Mouse (Mus musculus) cerebellum, adult 9-10 months (tissue): ENCODE results near the gene Capzb.

Experiments used
- DNase-seq: peaks from one replicate; pipeline ENCODE4 v3.0.0; 2022

Gene Capzb

GRCm38 (mm10) chr4:139192499-139193175 is at the start of gene Capzb:
TSS of gene Capzb (plus strand) at chr4:139192899.
- DNase-seq = peak; percentile 94

- DNase-seq = no peak
These were observed 49.7 kb upstream of the Capzb start for GRCm38 (mm10) chr4:139142985-139143384.

- DNase-seq = no peak
These were observed 48.1 kb upstream of the Capzb start for GRCm38 (mm10) chr4:139144577-139144976.

- DNase-seq = no peak
These were observed 47.5 kb upstream of the Capzb start for GRCm38 (mm10) chr4:139145156-139145555.

DNA sequence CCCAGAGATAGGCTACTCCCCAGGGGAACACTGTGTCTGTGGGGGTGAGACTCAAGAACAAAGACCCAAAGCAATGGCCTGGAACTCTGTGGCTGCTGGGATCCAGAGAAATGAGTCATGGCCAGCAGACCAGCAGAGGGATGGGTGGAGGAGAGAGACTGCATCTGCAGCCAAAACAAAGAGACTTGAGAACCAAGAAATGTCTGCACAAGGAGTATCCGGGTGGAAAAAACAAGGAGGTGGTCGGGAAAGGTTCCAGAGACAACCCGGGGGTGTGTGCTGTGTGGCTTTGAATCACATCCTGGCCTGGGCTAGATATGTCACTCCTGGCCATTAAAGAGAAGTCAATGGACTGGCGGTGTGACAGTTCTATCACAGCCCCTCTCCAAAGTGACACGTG is 45.9 kb upstream of the Capzb start:
- no peak for DNase-seq

DNA sequence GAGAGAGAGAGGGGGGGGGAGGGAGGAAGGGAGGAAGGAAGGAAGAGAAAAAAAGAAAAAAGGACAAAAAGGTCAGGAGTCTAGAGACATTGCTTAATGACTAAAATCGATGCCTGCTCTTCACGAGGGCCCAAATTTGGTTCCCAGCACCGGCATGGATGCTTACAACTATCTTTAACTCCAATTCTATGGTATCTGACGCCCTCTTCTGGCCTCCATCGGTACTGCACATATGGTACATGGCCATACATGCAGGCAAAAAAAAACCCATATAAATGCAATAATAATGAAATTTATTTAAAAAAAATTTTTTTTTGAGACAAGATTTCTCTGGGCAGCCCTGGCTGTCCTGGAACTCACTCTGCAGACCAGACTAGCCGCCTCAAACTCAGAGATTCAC is 41.3 kb upstream of the Capzb start:
- DNase-seq = no peak

- no peak for DNase-seq
These were observed 38.0 kb upstream of the Capzb start for GRCm38 (mm10) chr4:139154576-139155307.

DNA sequence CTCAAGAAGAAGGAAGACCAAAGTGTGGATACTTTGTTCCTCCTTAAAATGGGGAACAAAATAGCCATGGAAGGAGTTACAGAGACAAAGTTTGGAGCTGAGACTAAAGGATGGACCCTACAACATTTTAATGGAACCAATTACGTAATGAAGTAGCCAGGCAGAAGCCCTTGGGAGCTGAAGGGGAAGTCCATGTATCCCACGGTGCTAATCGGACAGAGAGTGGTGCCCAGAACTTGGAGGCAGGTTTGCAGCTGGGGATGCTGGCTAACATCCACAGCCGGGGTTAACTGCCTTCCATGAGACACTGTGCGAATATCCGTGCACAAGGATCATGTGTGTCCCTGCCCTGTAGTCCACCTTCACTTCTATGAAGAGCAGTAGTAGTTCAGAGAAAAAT is 36.2 kb upstream of the Capzb start:
- DNase-seq = no peak

DNA sequence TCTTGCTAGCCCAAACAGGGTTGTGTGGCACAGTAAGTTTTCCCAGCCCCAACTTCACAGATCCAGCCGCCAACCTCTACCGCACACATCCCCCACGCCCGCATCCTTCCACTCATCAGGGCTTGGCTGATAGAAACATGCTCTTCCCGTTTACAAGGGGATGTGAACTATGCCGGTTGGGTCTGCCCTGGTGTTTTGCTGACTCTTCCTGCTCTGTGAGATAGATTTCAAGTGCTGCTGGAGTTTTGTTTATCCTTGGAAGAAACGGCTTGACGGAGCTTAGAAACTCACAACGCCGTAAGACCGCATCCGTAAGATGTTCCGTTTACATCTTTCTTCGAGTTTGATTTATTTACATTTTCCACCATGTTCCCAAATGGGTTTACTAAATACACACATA is 34.3 kb upstream of the Capzb start:
- no peak for DNase-seq

DNA sequence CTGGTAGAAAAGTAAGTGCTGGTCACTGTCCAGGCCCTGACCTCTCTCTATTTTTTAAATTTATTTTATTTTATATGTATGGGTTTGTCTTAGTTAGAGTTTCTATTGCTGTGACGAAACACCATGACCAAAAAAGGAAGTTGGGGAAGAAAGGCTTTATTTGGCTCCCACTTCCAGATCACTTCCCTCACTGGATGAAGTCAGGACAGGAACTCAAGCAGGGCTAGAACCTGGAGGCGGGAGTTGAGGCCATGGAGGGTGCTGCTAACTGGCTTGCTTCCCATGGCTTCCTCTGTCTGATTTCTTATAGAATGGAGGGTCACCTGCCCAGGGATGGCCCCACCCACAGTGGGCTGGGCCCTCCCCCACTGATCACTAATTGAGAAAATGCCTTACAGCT is 31.6 kb upstream of the Capzb start:
- no peak for DNase-seq

GRCm38 (mm10) chr4:139164082-139164481 is 28.6 kb upstream of the Capzb start:
- no peak for DNase-seq

DNA sequence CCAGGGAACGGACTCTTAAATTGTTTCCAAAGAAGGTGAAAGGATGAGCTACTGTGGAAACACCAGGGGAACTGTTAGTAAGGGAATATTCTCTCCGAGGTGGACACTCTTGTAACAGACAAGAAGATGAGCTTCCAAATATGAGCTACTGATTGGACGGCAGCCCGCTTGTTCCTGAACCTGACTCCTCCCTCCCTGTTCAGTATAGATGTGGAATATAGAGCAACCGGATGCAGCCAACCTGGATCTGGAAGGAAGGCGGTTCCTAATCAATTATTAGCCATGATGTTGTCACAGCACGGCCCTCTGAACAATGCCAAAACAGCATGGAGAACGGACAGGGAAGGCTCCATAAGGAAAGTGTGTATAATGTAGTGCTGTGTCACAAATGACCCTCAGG is 27.4 kb upstream of the Capzb start:
- DNase-seq = no peak

DNA sequence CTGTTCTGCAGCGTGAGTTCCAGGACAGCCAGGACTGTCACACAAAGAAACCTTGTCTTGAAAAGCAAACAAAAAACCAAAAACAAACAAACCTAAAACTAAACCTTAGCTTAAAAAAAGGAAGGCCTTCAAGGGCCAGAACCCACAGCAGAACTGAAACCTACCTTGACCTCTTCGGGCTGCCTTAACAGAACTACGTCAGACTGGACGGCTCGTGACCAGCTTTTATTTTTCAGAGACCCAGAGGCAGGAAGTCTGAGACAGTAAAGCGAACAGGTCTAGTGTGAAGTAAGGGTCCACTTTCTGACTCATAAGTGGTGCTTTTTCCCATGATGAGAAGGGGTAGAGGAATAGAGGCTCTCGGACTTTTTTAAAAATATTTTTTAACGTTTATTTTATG is 26.5 kb upstream of the Capzb start:
- no peak for DNase-seq

- DNase-seq = no peak
These were observed 25.6 kb upstream of the Capzb start for GRCm38 (mm10) chr4:139167107-139167506.

- no peak for DNase-seq
These were observed 23.5 kb upstream of the Capzb start for GRCm38 (mm10) chr4:139168985-139169747.

- no peak for DNase-seq
These were observed 22.9 kb upstream of the Capzb start for GRCm38 (mm10) chr4:139169748-139170279.

DNA sequence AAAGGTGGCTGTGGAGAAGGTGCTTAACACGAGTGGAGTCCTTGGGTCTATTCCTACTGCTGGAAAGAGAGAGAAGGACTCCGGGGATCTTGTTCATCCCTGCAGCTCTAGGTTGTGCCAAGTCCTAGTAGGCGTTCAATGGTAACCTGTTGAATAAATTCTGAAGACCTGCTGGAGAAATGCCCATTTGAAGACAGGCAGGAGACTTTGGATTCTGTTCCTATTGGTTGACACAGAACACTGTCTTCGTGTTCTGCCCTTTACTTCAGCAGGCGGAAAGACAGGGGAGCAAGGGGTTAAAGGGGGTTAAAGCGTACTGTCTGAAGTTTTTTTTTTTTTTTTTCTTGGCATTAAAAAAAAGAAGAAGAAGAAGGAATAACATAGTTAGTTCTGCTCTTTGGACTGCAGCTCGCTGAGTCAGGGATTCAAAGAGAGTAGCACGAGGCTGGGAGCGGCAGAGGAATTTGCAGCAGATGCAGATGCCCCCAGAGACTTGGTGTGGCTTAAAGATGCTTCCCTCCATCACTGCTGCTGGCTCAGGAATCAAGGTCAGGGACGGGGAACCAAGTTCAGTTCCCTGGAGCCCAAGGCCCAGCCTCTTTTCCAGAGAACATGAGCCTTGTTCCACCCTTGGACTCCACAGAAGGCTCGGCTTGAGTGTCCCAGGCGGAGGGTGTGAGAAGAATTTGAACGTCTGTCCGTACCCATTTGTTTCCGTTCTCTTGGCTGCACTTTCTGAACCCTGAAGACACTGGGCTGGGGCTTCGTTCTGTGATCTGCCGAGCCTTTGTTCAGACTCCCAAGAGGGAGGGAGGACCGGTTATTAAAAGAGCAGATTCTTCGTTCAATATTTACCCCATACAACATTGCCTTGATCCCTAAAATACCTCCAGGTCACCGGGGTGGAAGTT is 17.4 kb upstream of the Capzb start:
- DNase-seq = no peak

DNA sequence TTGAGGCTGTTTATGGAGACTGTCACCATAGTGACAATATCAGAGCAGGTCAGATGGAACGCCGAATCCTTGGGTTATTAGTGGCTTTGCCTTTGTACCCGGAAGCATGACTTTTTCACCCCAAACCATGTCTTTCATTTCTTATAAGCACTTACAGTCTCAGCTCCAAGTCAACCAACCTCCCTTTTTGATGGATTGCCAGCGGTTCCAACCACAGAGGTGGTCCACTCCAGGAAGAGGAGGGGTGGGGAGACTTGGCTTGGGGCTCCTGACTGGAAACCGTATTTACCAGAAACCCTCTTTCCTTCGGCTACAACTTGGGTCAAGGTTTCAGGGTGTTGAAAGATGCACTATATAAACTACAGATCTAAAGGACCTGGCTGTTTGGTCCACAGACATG is 16.7 kb upstream of the Capzb start:
- DNase-seq = no peak

DNA sequence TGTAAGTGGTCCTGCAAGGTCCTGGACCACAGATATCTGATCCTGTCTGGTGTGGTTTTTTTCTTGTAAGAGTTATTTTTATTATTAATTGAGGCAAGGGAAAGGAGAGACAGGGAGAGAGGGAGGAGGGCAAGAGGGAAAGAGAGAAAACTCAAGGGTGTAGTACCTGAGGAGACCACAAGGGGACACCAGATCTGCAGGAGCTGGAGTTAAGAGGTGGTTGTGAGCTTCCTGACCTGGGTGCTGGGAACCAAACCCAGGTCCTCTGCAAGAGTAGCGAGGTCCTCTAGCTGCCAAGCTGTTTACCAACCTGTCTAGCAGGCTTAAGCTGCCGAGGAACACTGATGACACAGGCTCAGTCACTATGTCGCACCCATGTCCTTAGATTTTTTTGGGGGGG is 14.8 kb upstream of the Capzb start:
- no peak for DNase-seq

- no peak for DNase-seq
These were observed 14.3 kb upstream of the Capzb start for GRCm38 (mm10) chr4:139178377-139178776.

- DNase-seq = no peak
These were observed 13.5 kb upstream of the Capzb start for GRCm38 (mm10) chr4:139179218-139179617.
